Mouse (Mus musculus) liver, embryonic 15.5 days (tissue): ENCODE measurements around the gene Gemin5. TPM values are rescaled to one million over a fixed set of nuclear protein-coding genes. Genes with fewer than 3 reads are reported as not detected.

Experiments
- ATAC-seq: fragments of 200-750 bp; cut with Nextera tagmentation; 2 replicates; pipeline ENCODE4 v1.8.0; 2017; ENCODE audit warnings: moderate number of reproducible peaks, mild to moderate bottlenecking, moderate library complexity; ENCODE audit not compliant: insufficient read depth
- H3K27ac ChIP-seq: fragments of 300-500 bp; sonication (generic); replicated peaks from 2 replicates; pipeline ENCODE4 v1.5.1; 2015; ENCODE audit warnings: mild to moderate bottlenecking, inconsistent platforms
- H3K27me3 ChIP-seq: fragments of 300-500 bp; sonication (generic); 2 replicates; pipeline ENCODE4 v1.6.1; 2015; ENCODE audit warnings: mild to moderate bottlenecking, inconsistent platforms
- H3K36me3 ChIP-seq: fragments of 300-500 bp; sonication (generic); replicated peaks from 2 replicates; pipeline ENCODE4 v1.6.1; 2015; ENCODE audit warnings: moderate library complexity, mild to moderate bottlenecking, inconsistent platforms
- H3K4me1 ChIP-seq: fragments of 300-500 bp; sonication (generic); replicated peaks from 2 replicates; pipeline ENCODE4 v1.6.1; 2015; ENCODE audit warnings: inconsistent platforms
- H3K4me2 ChIP-seq: fragments of 300-500 bp; sonication (generic); 2 replicates; pipeline ENCODE4 v1.6.1; 2015; ENCODE audit warnings: moderate library complexity, mild to moderate bottlenecking, inconsistent platforms
- H3K4me3 ChIP-seq: fragments of 300-500 bp; sonication (generic); replicated peaks from 2 replicates; pipeline ENCODE4 v1.5.1; 2015; ENCODE audit warnings: mild to moderate bottlenecking, inconsistent platforms
- H3K9ac ChIP-seq: fragments of 300-500 bp; sonication (generic); 2 replicates; pipeline ENCODE4 v1.6.1; 2015; ENCODE audit warnings: moderate library complexity, mild to moderate bottlenecking, inconsistent platforms
- H3K9me3 ChIP-seq: fragments of 300-500 bp; sonication (generic); replicated peaks from 2 replicates; pipeline ENCODE4 v1.6.1; 2016; ENCODE audit warnings: inconsistent platforms
- WGBS: fragments of 180-500 bp; shearing (Covaris S2); methylation state at CpG from one replicate; pipeline ENCODE4 v1.1.7; 2015; ENCODE audit warnings: mixed read lengths; ENCODE audit not compliant: insufficient replicate concordance; 5-methylcytosine and 5-hydroxymethylcytosine counted together
- polyA plus RNA-seq: library from polyadenylated mRNA; unstranded; fragments of >200 nt; fragmentation: Nextera tagmentation; extraction: Ambion mirVana; gene quantifications from 2 replicates; pipeline ENCODE4 v1.2.1, GENCODE M21; 2015

Gene Gemin5
- polyA plus RNA-seq, 1 experiment from 2014 or later = 9.3 TPM

GRCm38 (mm10) chr11:58135296-58135695 is 33.0 kb downstream of the Gemin5 start:
- no peaks in the 10 kb centered on the region for H3K27me3 ChIP-seq
- H3K4me3 ChIP-seq = no peak overlapping the region
- no peak overlapping the region for H3K9ac ChIP-seq
- H3K4me2 ChIP-seq = no peak overlapping the region
- peaks cover 96% of the 10 kb centered on the region for H3K36me3 ChIP-seq
- H3K27ac ChIP-seq = no peak overlapping the region
- ATAC-seq = no peak
- H3K4me1 ChIP-seq = no peaks in the 10 kb centered on the region
- no peaks in the 10 kb centered on the region for H3K9me3 ChIP-seq

GRCm38 (mm10) chr11:58134869-58135268 is 33.5 kb downstream of the Gemin5 start:
- Histone ChIP-seq H3K4me1 (no peaks in the 10 kb centered on the region), H3K27ac (no peak overlapping the region), H3K36me3 (peaks cover 96% of the 10 kb centered on the region)

GRCm38 (mm10) chr11:58132026-58132425 is 36.3 kb downstream of the Gemin5 start:
- Histone ChIP-seq H3K4me1 (peaks cover 18% of the 10 kb centered on the region), H3K27me3 (no peaks in the 10 kb centered on the region), H3K9ac (no peak overlapping the region), H3K36me3 (peaks cover 87% of the 10 kb centered on the region), H3K9me3 (no peaks in the 10 kb centered on the region), H3K4me3 (no peak overlapping the region), H3K27ac (no peak overlapping the region), H3K4me2 (no peak overlapping the region)
- WGBS = 80% methylated on average over 3 of the region's 3 CpGs
- ATAC-seq = no peak

More at GRCm38 (mm10) chr11:58134869-58135268, 33.5 kb downstream of the Gemin5 start:
- no peak for ATAC-seq
- Histone ChIP-seq H3K9me3 (no peaks in the 10 kb centered on the region), H3K27me3 (no peaks in the 10 kb centered on the region), H3K4me2 (no peak overlapping the region), H3K9ac (no peak overlapping the region), H3K4me3 (no peak overlapping the region)

GRCm38 (mm10) chr11:58129302-58129843 is 39.0 kb downstream of the Gemin5 start:
- Histone ChIP-seq H3K4me2 (no peak overlapping the region), H3K27ac (no peak overlapping the region), H3K9ac (no peak overlapping the region), H3K27me3 (no peaks in the 10 kb centered on the region), H3K4me3 (no peak overlapping the region), H3K9me3 (no peaks in the 10 kb centered on the region), H3K4me1 (peaks cover 24% of the 10 kb centered on the region), H3K36me3 (peaks cover 85% of the 10 kb centered on the region)
- no peak for ATAC-seq
- 76% methylated on average over 6 of the region's 6 CpGs for WGBS

DNA sequence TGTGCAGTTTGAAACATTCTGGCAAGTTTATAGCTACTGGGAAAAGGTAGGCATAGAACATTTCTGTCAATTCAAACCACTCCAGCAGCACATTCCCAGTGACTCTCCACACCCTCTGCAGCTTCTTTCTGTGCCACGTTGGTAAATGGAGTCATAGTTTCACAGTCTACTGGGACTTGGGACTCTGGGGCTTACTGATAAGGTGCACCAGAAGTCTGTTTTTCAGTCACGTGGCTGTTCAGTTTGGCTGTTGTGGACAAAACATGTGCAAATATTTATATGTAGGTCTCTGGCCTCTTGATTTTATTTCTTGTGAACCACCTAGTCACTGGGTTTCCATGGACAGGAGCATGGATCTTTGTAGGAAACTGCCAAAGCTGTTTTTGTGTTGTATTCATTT is 40.8 kb downstream of the Gemin5 start:
- Histone ChIP-seq H3K4me2 (no peak overlapping the region), H3K4me1 (peaks cover 24% of the 10 kb centered on the region), H3K9me3 (no peaks in the 10 kb centered on the region), H3K27me3 (no peaks in the 10 kb centered on the region), H3K9ac (no peak overlapping the region), H3K36me3 (peaks cover 89% of the 10 kb centered on the region), H3K27ac (peak overlapping the region; percentile 65), H3K4me3 (no peak overlapping the region)
- ATAC-seq = peak; percentile 88
- WGBS = 12% methylated on average over 2 of the region's 2 CpGs

DNA sequence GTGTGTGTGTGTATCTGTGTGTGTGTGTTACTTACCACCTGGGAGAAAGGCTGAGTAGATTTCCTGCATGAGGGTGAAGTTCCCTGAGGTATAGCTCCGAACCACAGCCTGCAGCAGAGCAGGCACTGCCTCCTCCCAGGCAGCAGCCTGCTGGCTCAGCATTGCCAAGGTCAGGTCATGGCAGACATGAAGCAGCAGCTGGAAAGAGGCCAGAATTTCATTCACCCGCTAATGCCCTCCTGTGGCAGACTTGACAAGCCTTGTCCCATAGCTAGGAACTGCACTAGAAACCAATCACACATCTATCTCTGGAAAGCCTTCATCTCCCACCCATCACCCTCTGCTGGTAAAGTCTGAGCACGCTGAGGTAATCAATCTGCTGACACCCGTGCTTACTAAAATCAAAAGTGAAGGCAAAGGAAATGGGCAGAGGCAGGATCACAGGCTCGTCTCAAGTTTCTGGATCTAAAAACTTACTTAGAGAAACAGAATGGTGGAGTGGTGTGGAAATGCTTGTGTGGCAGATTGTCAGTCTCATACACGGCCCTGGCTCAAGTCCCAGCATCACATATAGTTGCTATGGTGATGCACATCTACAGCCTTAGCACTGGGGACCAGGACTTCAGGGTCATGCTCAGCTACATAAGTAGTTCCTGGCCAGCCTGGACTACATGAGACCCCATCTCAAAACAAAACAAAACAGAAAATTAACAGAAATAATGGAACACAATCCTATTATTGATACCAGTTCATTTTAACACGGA is 41.8 kb downstream of the Gemin5 start:
- peak overlapping the region; percentile 65 for H3K27ac ChIP-seq
- H3K36me3 ChIP-seq = peaks cover 88% of the 10 kb centered on the region
- peaks cover 24% of the 10 kb centered on the region for H3K4me1 ChIP-seq
- no peaks in the 10 kb centered on the region for H3K27me3 ChIP-seq
- H3K9me3 ChIP-seq = no peaks in the 10 kb centered on the region
- no peak overlapping the region for H3K4me2 ChIP-seq
- H3K4me3 ChIP-seq = no peak overlapping the region
- no peak overlapping the region for H3K9ac ChIP-seq
- 79% methylated on average over 7 of the region's 7 CpGs for WGBS
- no peak for ATAC-seq

- peaks cover 24% of the 10 kb centered on the region for H3K4me1 ChIP-seq
- H3K4me3 ChIP-seq = no peak overlapping the region
- H3K9me3 ChIP-seq = no peaks in the 10 kb centered on the region
- H3K9ac ChIP-seq = no peak overlapping the region
- H3K36me3 ChIP-seq = peaks cover 89% of the 10 kb centered on the region
- no peaks in the 10 kb centered on the region for H3K27me3 ChIP-seq
- no peak for ATAC-seq
- no peak overlapping the region for H3K27ac ChIP-seq
- H3K4me2 ChIP-seq = no peak overlapping the region
- WGBS = 84% methylated on average over 11 of the region's 11 CpGs
Measured at GRCm38 (mm10) chr11:58125021-58125420, 43.3 kb downstream of the Gemin5 start.

DNA sequence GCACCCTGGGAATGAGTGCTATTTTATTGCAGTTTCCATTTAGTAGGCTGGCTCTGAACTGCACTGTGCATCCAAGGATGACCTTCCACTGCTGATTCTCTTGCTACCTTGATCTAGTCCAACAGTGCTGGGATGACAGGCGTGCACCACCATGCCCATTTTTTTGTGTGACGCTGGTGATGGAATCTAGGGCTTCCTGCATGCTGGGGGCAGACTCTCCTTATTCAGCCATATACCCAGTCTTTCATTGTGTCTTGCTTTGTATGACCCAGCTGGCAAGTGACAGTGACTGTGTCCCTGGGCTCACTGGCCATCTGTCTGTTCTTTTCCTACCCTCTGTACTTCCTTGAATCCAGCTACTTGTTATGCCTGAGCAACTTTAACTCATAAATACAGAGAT is 44.6 kb downstream of the Gemin5 start:
- Histone ChIP-seq H3K9me3 (no peaks in the 10 kb centered on the region), H3K4me2 (no peak overlapping the region), H3K27me3 (no peaks in the 10 kb centered on the region), H3K4me3 (no peak overlapping the region), H3K4me1 (peaks cover 23% of the 10 kb centered on the region), H3K27ac (no peak overlapping the region), H3K36me3 (peaks cover 89% of the 10 kb centered on the region), H3K9ac (no peak overlapping the region)
- 79% methylated on average over 2 of the region's 2 CpGs for WGBS
- no peak for ATAC-seq

DNA sequence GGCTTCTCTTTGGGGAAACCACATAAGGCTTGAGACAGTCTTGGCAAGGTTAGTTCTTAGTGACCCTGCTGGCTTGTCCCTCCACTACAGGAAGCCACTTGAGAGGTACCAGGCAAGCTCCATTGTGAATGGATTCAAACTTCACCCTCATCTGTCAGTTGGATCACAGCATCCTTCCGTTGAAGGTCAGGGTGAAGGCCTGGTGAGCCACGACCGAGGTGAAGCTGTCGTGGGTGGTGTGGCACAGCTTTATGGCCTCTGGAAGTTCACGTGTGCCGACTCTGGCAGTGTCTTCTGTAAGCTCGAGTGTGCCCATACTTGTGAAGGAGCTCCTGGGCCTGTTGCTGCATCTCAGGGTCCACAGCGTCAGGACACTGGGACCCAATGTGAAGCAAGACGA is 47.0 kb downstream of the Gemin5 start:
- Histone ChIP-seq H3K4me3 (no peak overlapping the region), H3K9ac (no peak overlapping the region), H3K27ac (no peak overlapping the region), H3K4me1 (peaks cover 1% of the 10 kb centered on the region; the same call in 1 of the 2 replicates), H3K27me3 (no peaks in the 10 kb centered on the region), H3K9me3 (no peaks in the 10 kb centered on the region), H3K36me3 (peaks cover 95% of the 10 kb centered on the region), H3K4me2 (no peak overlapping the region)
- WGBS = 77% methylated on average over 9 of the region's 9 CpGs
- ATAC-seq = no peak

DNA sequence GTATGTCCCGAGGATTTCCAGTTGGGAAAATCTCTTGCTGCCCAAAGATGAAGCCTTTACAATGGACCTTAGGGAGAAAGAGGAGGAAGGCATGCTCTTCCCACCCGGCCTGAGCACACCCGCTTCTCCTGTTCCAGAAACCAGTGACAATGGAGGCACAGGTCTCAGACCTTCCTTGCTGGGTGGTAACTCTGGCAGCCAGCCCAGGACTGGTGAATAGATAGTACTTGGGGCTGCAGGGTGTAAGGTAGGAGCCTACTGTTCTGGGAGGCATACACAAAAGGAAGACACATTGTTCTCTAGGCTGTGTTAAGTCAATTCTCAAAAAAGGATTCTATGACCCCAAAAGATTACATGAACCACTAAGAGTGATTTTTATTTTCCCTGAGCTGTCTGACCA is 47.7 kb downstream of the Gemin5 start:
- H3K9ac ChIP-seq = no peak overlapping the region
- H3K27me3 ChIP-seq = no peaks in the 10 kb centered on the region
- WGBS = 82% methylated on average over 3 of the region's 3 CpGs

GRCm38 (mm10) chr11:58117044-58117652 is 51.2 kb downstream of the Gemin5 start:
- Histone ChIP-seq H3K27me3 (no peaks in the 10 kb centered on the region), H3K36me3 (peaks cover 96% of the 10 kb centered on the region), H3K4me2 (no peak overlapping the region), H3K27ac (no peak overlapping the region), H3K9me3 (no peaks in the 10 kb centered on the region), H3K9ac (no peak overlapping the region), H3K4me3 (no peak overlapping the region), H3K4me1 (peaks cover 6% of the 10 kb centered on the region; the same call in 1 of the 2 replicates)
- WGBS = 82% methylated on average over 10 of the region's 10 CpGs
- ATAC-seq = no peak

More for the DNA sequence above, 47.7 kb downstream of the Gemin5 start:
- Histone ChIP-seq H3K4me1 (peaks cover 6% of the 10 kb centered on the region; the same call in 1 of the 2 replicates), H3K4me3 (no peak overlapping the region), H3K36me3 (peaks cover 95% of the 10 kb centered on the region), H3K27ac (no peak overlapping the region), H3K9me3 (no peaks in the 10 kb centered on the region), H3K4me2 (no peak overlapping the region)
- ATAC-seq = no peak
